Mouse (Mus musculus) testis, adult 2 months (tissue): Measurements from ENCODE around the gene Acox3. TPM values are rescaled to one million over a fixed set of nuclear protein-coding genes. Genes with fewer than 3 reads are reported as not detected.

ENCODE experiments used
- H3K27ac ChIP-seq: fragments of 200-500 bp; 2 replicates; pipeline ENCODE4 v1.5.1; 2012; ENCODE audit warnings: low read depth, low read length; ENCODE audit not compliant: control insufficient read depth, insufficient read depth
- H3K27me3 ChIP-seq: fragments of 200-500 bp; 2 replicates; pipeline ENCODE4 v1.6.1; 2012; ENCODE audit warnings: mild to moderate bottlenecking, low read length, moderate library complexity; ENCODE audit not compliant: control insufficient read depth, insufficient read depth
- H3K36me3 ChIP-seq: fragments of 200-500 bp; 2 replicates; pipeline ENCODE4 v1.6.1; 2012; ENCODE audit warnings: mild to moderate bottlenecking, low read length; ENCODE audit not compliant: control insufficient read depth, insufficient read depth
- H3K4me1 ChIP-seq: fragments of 200-500 bp; 2 replicates; pipeline ENCODE4 v1.6.1; 2012; ENCODE audit warnings: low read length; ENCODE audit not compliant: control insufficient read depth, insufficient read depth
- H3K4me3 ChIP-seq: fragments of 200-500 bp; 2 replicates; pipeline ENCODE4 v1.5.1; 2012; ENCODE audit warnings: low read depth, mild to moderate bottlenecking, low read length, moderate library complexity, mixed read lengths; ENCODE audit not compliant: control insufficient read depth
- CTCF ChIP-seq: fragments of 200-500 bp; IDR thresholded peaks from 2 replicates; pipeline ENCODE4 v1.5.1; 2012; ENCODE audit warnings: low read depth, mild to moderate bottlenecking, inconsistent platforms, low read length, moderate library complexity; ENCODE audit not compliant: control insufficient read depth, insufficient read depth, insufficient replicate concordance
- POLR2A ChIP-seq: fragments of 200-500 bp; IDR thresholded peaks from 2 replicates; pipeline ENCODE4 v1.6.1; 2012; ENCODE audit warnings: low read depth, mild to moderate bottlenecking, inconsistent platforms, low read length, moderate library complexity; ENCODE audit not compliant: control insufficient read depth
- polyA plus RNA-seq: library from polyadenylated mRNA; depleted of rRNA; stranded (reverse); fragments of >200 nt; gene quantifications from 2 replicates; pipeline ENCODE4 v1.2.3, GENCODE M21; 2012; rRNA removed

The Acox3 gene
- 45.2 and 52.9 TPM in 2 replicates for polyA plus RNA-seq

- Histone ChIP-seq H3K4me3 (peak within 1 kb of the TSS; percentile 95), H3K27me3 (no peaks in the 10 kb centered on the region), H3K4me1 (peaks cover 6% of the 10 kb centered on the region), H3K36me3 (peaks cover 2% of the 10 kb centered on the region; the same call in 1 of the 2 replicates), H3K27ac (peak within 1 kb of the TSS; percentile 70)
- TF ChIP-seq CTCF (no peak), POLR2A (peak; percentile 61)
Measured at GRCm38 (mm10) chr5:35582445-35583220, at the start of gene Acox3. Gene Acox3, plus strand, starts transcription at chr5:35583040.

- H3K36me3 ChIP-seq = no peaks in the 10 kb centered on the region
- no peak overlapping the region for H3K4me3 ChIP-seq
- TF ChIP-seq POLR2A = no peak
- peak; percentile 30; the same call in 1 of the 2 replicates for TF ChIP-seq CTCF
- H3K27me3 ChIP-seq = no peaks in the 10 kb centered on the region
- peaks cover under 1% of the 10 kb centered on the region; the same call in 1 of the 2 replicates for H3K4me1 ChIP-seq
- H3K27ac ChIP-seq = no peak overlapping the region
Measured at GRCm38 (mm10) chr5:35536271-35536670, 46.6 kb upstream of the Acox3 start.

GRCm38 (mm10) chr5:35537474-35537873 lies 45.4 kb upstream of the Acox3 start:
- Histone ChIP-seq H3K4me3 (no peak overlapping the region), H3K27ac (no peak overlapping the region), H3K36me3 (no peaks in the 10 kb centered on the region), H3K27me3 (no peaks in the 10 kb centered on the region), H3K4me1 (peaks cover 3% of the 10 kb centered on the region; the same call in 1 of the 2 replicates)
- TF ChIP-seq CTCF (no peak), POLR2A (no peak)

- no peak overlapping the region for H3K27ac ChIP-seq
- no peaks in the 10 kb centered on the region for H3K27me3 ChIP-seq
- TF ChIP-seq CTCF (no peak), POLR2A (no peak)
- no peaks in the 10 kb centered on the region for H3K36me3 ChIP-seq
- H3K4me1 ChIP-seq = peaks cover 3% of the 10 kb centered on the region; the same call in 1 of the 2 replicates
- H3K4me3 ChIP-seq = no peak overlapping the region
Measured at GRCm38 (mm10) chr5:35538022-35538421, 44.8 kb upstream of the Acox3 start.

GRCm38 (mm10) chr5:35539576-35539975 lies 43.3 kb upstream of the Acox3 start:
- Histone ChIP-seq H3K36me3 (no peaks in the 10 kb centered on the region), H3K4me1 (peaks cover 3% of the 10 kb centered on the region; the same call in 1 of the 2 replicates), H3K4me3 (no peak overlapping the region), H3K27ac (no peak overlapping the region), H3K27me3 (no peaks in the 10 kb centered on the region)
- no peak for TF ChIP-seq CTCF
- TF ChIP-seq POLR2A = no peak

- Histone ChIP-seq H3K4me1 (peaks cover 3% of the 10 kb centered on the region; the same call in 1 of the 2 replicates), H3K4me3 (no peak overlapping the region), H3K27ac (0 out of 2 replicates have a peak overlapping the region, but pooled peaks have one; percentile 35), H3K27me3 (no peaks in the 10 kb centered on the region), H3K36me3 (no peaks in the 10 kb centered on the region)
- TF ChIP-seq CTCF (no peak), POLR2A (no peak)
Measured at GRCm38 (mm10) chr5:35540555-35540954, 42.3 kb upstream of the Acox3 start.

- Histone ChIP-seq H3K36me3 (no peaks in the 10 kb centered on the region), H3K4me3 (no peak overlapping the region), H3K27ac (peak overlapping the region; percentile 16; the same call in 1 of the 2 replicates), H3K27me3 (no peaks in the 10 kb centered on the region), H3K4me1 (peaks cover 3% of the 10 kb centered on the region; the same call in 1 of the 2 replicates)
- no peak for TF ChIP-seq CTCF
- TF ChIP-seq POLR2A = no peak
Measured at GRCm38 (mm10) chr5:35541059-35541790, 41.6 kb upstream of the Acox3 start.
